Mouse (Mus musculus): ENCODE data around the gene Usp40. TPM values are rescaled to one million over a fixed set of nuclear protein-coding genes. Genes with fewer than 3 reads are reported as not detected.

Usp40 gene
- polyA plus RNA-seq, 1 experiment from 2014 or later: 34.3 TPM

- whole genome bisulfite sequencing: 56% methylated on average over 4 of the region's 4 CpGs
- DNase-seq (ENCODE audit: low spot score): no peak
- no peaks in the 10 kb centered on the region; the same call in 1 of the 2 replicates for H3K36me3 ChIP-seq (ENCODE audit: control insufficient read depth, insufficient read depth, low read length)
Measured at GRCm38 (mm10) chr1:87959998-87960431, 48.3 kb downstream of the Usp40 start.

GRCm38 (mm10) chr1:87959532-87959931 lies 48.8 kb downstream of the Usp40 start:
- Histone ChIP-seq H3K36me3 (ENCODE audit: control insufficient read depth, insufficient read depth, low read length) (no peaks in the 10 kb centered on the region; the same call in 1 of the 2 replicates), H3K4me3 (ENCODE audit: low read depth, low read length) (no peak overlapping the region), H3K9ac (ENCODE audit: low read length) (no peak overlapping the region), H3K4me1 (replicated peaks; ENCODE audit: control insufficient read depth, insufficient read depth, low read length) (no peaks in the 10 kb centered on the region), H3K27ac (ENCODE audit: low read depth, low read length) (no peak overlapping the region), H3K4me2 (ENCODE audit: low read depth, low read length, severe bottlenecking) (no peak overlapping the region), H3K27me3 (ENCODE audit: control insufficient read depth, insufficient read depth, low read length) (no peaks in the 10 kb centered on the region), H3K9me3 (ENCODE audit: control insufficient read depth, low read length) (no peaks in the 10 kb centered on the region)
- 87% methylated on average over 4 of the region's 4 CpGs for WGBS
- DNase-seq (ENCODE audit: low spot score) (no peak), ATAC-seq (replicated peaks; ENCODE audit: low FRiP score) (no peak)

More at GRCm38 (mm10) chr1:87959998-87960431, 48.3 kb downstream of the Usp40 start:
- no peaks in the 10 kb centered on the region for H3K9me3 ChIP-seq (ENCODE audit: control insufficient read depth, low read length)
- H3K9ac ChIP-seq (ENCODE audit: low read length): no peak overlapping the region
- H3K4me3 ChIP-seq (ENCODE audit: low read depth, low read length): no peak overlapping the region
- ATAC-seq (replicated peaks; ENCODE audit: low FRiP score): no peak
- H3K4me1 ChIP-seq (replicated peaks; ENCODE audit: control insufficient read depth, insufficient read depth, low read length): no peaks in the 10 kb centered on the region
- no peak overlapping the region for H3K27ac ChIP-seq (ENCODE audit: low read depth, low read length)
- H3K4me2 ChIP-seq (ENCODE audit: low read depth, low read length, severe bottlenecking): no peak overlapping the region
- no peaks in the 10 kb centered on the region for H3K27me3 ChIP-seq (ENCODE audit: control insufficient read depth, insufficient read depth, low read length)

GRCm38 (mm10) chr1:87958931-87959330 lies 49.4 kb downstream of the Usp40 start:
- Histone ChIP-seq H3K9ac (ENCODE audit: low read length) (no peak overlapping the region), H3K27me3 (ENCODE audit: control insufficient read depth, insufficient read depth, low read length) (no peaks in the 10 kb centered on the region), H3K36me3 (ENCODE audit: control insufficient read depth, insufficient read depth, low read length) (no peaks in the 10 kb centered on the region; the same call in 1 of the 2 replicates), H3K4me2 (ENCODE audit: low read depth, low read length, severe bottlenecking) (no peak overlapping the region), H3K9me3 (ENCODE audit: control insufficient read depth, low read length) (no peaks in the 10 kb centered on the region), H3K4me1 (replicated peaks; ENCODE audit: control insufficient read depth, insufficient read depth, low read length) (no peaks in the 10 kb centered on the region), H3K4me3 (ENCODE audit: low read depth, low read length) (no peak overlapping the region), H3K27ac (ENCODE audit: low read depth, low read length) (no peak overlapping the region)
- ATAC-seq (replicated peaks; ENCODE audit: low FRiP score) (no peak), DNase-seq (ENCODE audit: low spot score) (no peak)
- 100% methylated on average over 1 of the region's 1 CpGs for WGBS

GRCm38 (mm10) chr1:87953073-87953472 lies 55.3 kb downstream of the Usp40 start:
- Histone ChIP-seq H3K9ac (ENCODE audit: low read length) (no peak overlapping the region), H3K36me3 (ENCODE audit: control insufficient read depth, insufficient read depth, low read length) (peaks cover 7% of the 10 kb centered on the region; the same call in 1 of the 2 replicates), H3K9me3 (ENCODE audit: control insufficient read depth, low read length) (no peaks in the 10 kb centered on the region), H3K4me3 (ENCODE audit: low read depth, low read length) (no peak overlapping the region), H3K27ac (ENCODE audit: low read depth, low read length) (no peak overlapping the region), H3K27me3 (ENCODE audit: control insufficient read depth, insufficient read depth, low read length) (no peaks in the 10 kb centered on the region), H3K4me1 (replicated peaks; ENCODE audit: control insufficient read depth, insufficient read depth, low read length) (no peaks in the 10 kb centered on the region), H3K4me2 (ENCODE audit: low read depth, low read length, severe bottlenecking) (no peak overlapping the region)
- ATAC-seq (replicated peaks; ENCODE audit: low FRiP score) (no peak), DNase-seq (ENCODE audit: low spot score) (no peak)
- 80% methylated on average over 3 of the region's 3 CpGs for WGBS

GRCm38 (mm10) chr1:87951641-87952040 lies 56.7 kb downstream of the Usp40 start:
- H3K4me1 ChIP-seq (replicated peaks; ENCODE audit: control insufficient read depth, insufficient read depth, low read length): no peaks in the 10 kb centered on the region
- no peak for ATAC-seq (replicated peaks; ENCODE audit: low FRiP score)
- no peak overlapping the region for H3K4me2 ChIP-seq (ENCODE audit: low read depth, low read length, severe bottlenecking)
- H3K4me3 ChIP-seq (ENCODE audit: low read depth, low read length): no peak overlapping the region
- 97% methylated on average over 3 of the region's 3 CpGs for WGBS
- no peaks in the 10 kb centered on the region for H3K9me3 ChIP-seq (ENCODE audit: control insufficient read depth, low read length)
- no peaks in the 10 kb centered on the region for H3K27me3 ChIP-seq (ENCODE audit: control insufficient read depth, insufficient read depth, low read length)
- H3K9ac ChIP-seq (ENCODE audit: low read length): no peak overlapping the region
- peaks cover 13% of the 10 kb centered on the region; the same call in 1 of the 2 replicates for H3K36me3 ChIP-seq (ENCODE audit: control insufficient read depth, insufficient read depth, low read length)
- DNase-seq (ENCODE audit: low spot score): no peak
- H3K27ac ChIP-seq (ENCODE audit: low read depth, low read length): no peak overlapping the region

GRCm38 (mm10) chr1:87947681-87948091 lies 60.7 kb downstream of the Usp40 start:
- WGBS: 90% methylated on average over 6 of the region's 6 CpGs
- ATAC-seq (replicated peaks; ENCODE audit: low FRiP score): no peak
- Histone ChIP-seq H3K27me3 (ENCODE audit: control insufficient read depth, insufficient read depth, low read length) (no peaks in the 10 kb centered on the region), H3K36me3 (ENCODE audit: control insufficient read depth, insufficient read depth, low read length) (peaks cover 15% of the 10 kb centered on the region), H3K4me3 (ENCODE audit: low read depth, low read length) (no peak overlapping the region), H3K27ac (ENCODE audit: low read depth, low read length) (no peak overlapping the region), H3K9ac (ENCODE audit: low read length) (no peak overlapping the region), H3K9me3 (ENCODE audit: control insufficient read depth, low read length) (no peaks in the 10 kb centered on the region), H3K4me2 (ENCODE audit: low read depth, low read length, severe bottlenecking) (no peak overlapping the region), H3K4me1 (replicated peaks; ENCODE audit: control insufficient read depth, insufficient read depth, low read length) (no peaks in the 10 kb centered on the region)
- DNase-seq (ENCODE audit: low spot score): no peak

- Histone ChIP-seq H3K27ac (ENCODE audit: low read depth, low read length) (no peak overlapping the region), H3K4me1 (replicated peaks; ENCODE audit: control insufficient read depth, insufficient read depth, low read length) (no peaks in the 10 kb centered on the region), H3K9me3 (ENCODE audit: control insufficient read depth, low read length) (no peaks in the 10 kb centered on the region), H3K9ac (ENCODE audit: low read length) (no peak overlapping the region), H3K36me3 (ENCODE audit: control insufficient read depth, insufficient read depth, low read length) (peaks cover 4% of the 10 kb centered on the region), H3K4me2 (ENCODE audit: low read depth, low read length, severe bottlenecking) (no peak overlapping the region), H3K27me3 (ENCODE audit: control insufficient read depth, insufficient read depth, low read length) (no peaks in the 10 kb centered on the region), H3K4me3 (ENCODE audit: low read depth, low read length) (no peak overlapping the region)
- WGBS: 95% methylated on average over 1 of the region's 1 CpGs
- no peak for ATAC-seq (replicated peaks; ENCODE audit: low FRiP score)
- no peak for DNase-seq (ENCODE audit: low spot score)
Measured at GRCm38 (mm10) chr1:87941765-87942164, 66.6 kb downstream of the Usp40 start.

GRCm38 (mm10) chr1:87936516-87936915 lies 71.8 kb downstream of the Usp40 start:
- no peaks in the 10 kb centered on the region for H3K4me1 ChIP-seq (replicated peaks; ENCODE audit: control insufficient read depth, insufficient read depth, low read length)
- H3K36me3 ChIP-seq (ENCODE audit: control insufficient read depth, insufficient read depth, low read length): no peaks in the 10 kb centered on the region; the same call in 1 of the 2 replicates
- no peaks in the 10 kb centered on the region for H3K27me3 ChIP-seq (ENCODE audit: control insufficient read depth, insufficient read depth, low read length)
- no peak overlapping the region for H3K9ac ChIP-seq (ENCODE audit: low read length)
- H3K4me3 ChIP-seq (ENCODE audit: low read depth, low read length): no peak overlapping the region
- no peak overlapping the region for H3K27ac ChIP-seq (ENCODE audit: low read depth, low read length)
- DNase-seq (ENCODE audit: low spot score) (no peak), ATAC-seq (replicated peaks; ENCODE audit: low FRiP score) (no peak)
- no peaks in the 10 kb centered on the region for H3K9me3 ChIP-seq (ENCODE audit: control insufficient read depth, low read length)
- WGBS: 52% methylated on average over 2 of the region's 2 CpGs
- no peak overlapping the region for H3K4me2 ChIP-seq (ENCODE audit: low read depth, low read length, severe bottlenecking)

GRCm38 (mm10) chr1:87936075-87936474 lies 72.3 kb downstream of the Usp40 start:
- Histone ChIP-seq H3K9me3 (ENCODE audit: control insufficient read depth, low read length) (no peaks in the 10 kb centered on the region), H3K4me2 (ENCODE audit: low read depth, low read length, severe bottlenecking) (no peak overlapping the region), H3K27me3 (ENCODE audit: control insufficient read depth, insufficient read depth, low read length) (no peaks in the 10 kb centered on the region), H3K9ac (ENCODE audit: low read length) (no peak overlapping the region), H3K36me3 (ENCODE audit: control insufficient read depth, insufficient read depth, low read length) (no peaks in the 10 kb centered on the region; the same call in 1 of the 2 replicates), H3K4me3 (ENCODE audit: low read depth, low read length) (no peak overlapping the region), H3K4me1 (replicated peaks; ENCODE audit: control insufficient read depth, insufficient read depth, low read length) (no peaks in the 10 kb centered on the region), H3K27ac (ENCODE audit: low read depth, low read length) (no peak overlapping the region)
- 95% methylated on average over 7 of the region's 7 CpGs for WGBS
- no peak for ATAC-seq (replicated peaks; ENCODE audit: low FRiP score)
- DNase-seq (ENCODE audit: low spot score): no peak
